Mouse (Mus musculus): ENCODE data around the gene Phf20.

DNA sequence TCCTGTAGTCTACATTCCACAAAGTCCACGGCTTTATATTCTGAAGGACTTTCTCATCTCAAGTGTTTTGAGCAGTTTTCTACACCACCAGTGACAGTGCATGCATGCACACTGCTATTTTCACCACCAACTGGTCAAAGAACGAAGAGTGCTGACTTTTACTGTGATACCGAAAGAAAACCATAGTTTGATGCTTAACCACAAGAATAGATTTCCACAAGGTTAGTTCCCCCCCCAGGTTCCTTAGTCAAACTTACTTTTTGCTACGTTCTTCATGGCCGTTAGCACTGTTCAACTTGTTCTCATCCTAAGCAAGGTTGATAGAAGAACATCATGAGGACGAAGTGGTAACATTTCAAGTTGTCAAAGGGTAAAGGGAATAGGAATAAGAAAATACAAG is 19.2 kb upstream of the Phf20 start:
- TF ChIP-seq CTCF (IDR thresholded peaks at IDR 0.05; ENCODE audit: control insufficient read depth, insufficient read depth, low read length) (no peak), POLR2A (IDR thresholded peaks at IDR 0.05; ENCODE audit: borderline replicate concordance, control insufficient read depth, low read depth, low read length) (no peak)

All from bone marrow, adult 2 months (tissue).